7 mouse cellular contexts compared by ENCODE assay signal in the genomic region with DNA sequence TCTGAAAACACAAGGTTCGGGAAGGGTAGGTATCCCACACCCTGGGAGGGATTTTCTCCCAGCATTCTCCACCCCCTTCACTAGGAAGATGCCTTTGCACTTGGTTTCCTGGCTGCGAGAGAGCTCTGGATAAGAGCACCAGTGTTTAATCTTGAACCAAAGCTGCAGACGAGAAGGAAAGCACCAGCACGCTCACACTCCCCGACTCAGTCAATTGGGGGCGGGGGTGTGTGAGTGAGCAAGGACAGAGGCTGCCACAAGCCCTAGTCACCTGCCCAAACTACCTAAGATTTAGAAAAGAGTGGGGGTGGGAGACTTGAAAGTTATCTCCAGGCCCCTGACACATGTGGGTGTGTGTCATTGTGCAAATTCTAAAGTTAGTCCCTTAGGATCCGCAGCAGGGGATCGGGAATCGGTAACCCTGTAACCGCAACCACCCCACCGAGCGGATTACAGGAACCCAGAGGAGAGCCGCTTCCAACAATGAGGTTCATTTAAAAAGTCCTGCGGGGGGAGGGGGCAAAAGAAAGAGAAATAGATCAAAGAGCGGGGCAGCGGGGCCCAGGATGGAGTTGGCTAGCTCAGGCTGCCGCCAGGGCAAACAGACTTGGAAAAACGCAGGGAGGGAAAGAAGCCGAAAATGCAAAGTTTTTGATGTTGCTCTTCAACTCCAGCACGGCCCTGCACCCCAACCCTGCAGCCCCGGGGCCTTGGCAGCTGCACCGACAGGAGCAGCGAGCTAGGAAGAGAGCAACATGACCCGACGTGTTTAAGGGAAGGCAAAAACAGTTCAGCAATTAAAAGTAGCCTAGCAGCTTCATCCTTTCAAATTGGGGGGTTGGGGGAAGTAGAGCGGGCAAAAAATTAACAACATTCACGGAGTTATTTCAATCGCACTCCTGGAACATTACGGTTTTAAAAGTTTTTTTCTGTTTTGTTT. TPM values are rescaled to one million over a fixed set of nuclear protein-coding genes. Genes with fewer than 3 reads are reported as not detected.
DNase-seq lines count a peak whose midpoint lies in the region; ATAC-seq and TF ChIP-seq lines count a peak whose summit lies in the region.

No protein-coding gene starts in this region.

- H3K4me2 ChIP-seq in CH12.LX (ENCODE audit: insufficient read depth, low read depth, poor library complexity, severe bottlenecking), result peak overlapping the region; percentile 89; the same call in 1 of the 2 replicates
- H3K4me2 ChIP-seq in intestine, postnatal 0 days (replicated peaks; ENCODE audit: low read depth), result peak overlapping the region; percentile 90

- under 1% methylated on average over 29 of the region's 29 CpGs for WGBS in intestine, postnatal 0 days

- H3K9ac ChIP-seq in CH12.LX (ENCODE audit: insufficient read depth, low read depth), result peak overlapping the region; percentile 99
- H3K9ac ChIP-seq in intestine, postnatal 0 days (ENCODE audit: low read depth, low read length), result peak overlapping the region; percentile 93

- H3K36me3 ChIP-seq in CH12.LX (replicated peaks in 1 of 2; ENCODE audit: control insufficient read depth in 1 of 2, insufficient read depth in 1 of 2, low read length in 1 of 2), result peaks cover 21 to 36% of the 10 kb centered on the region in 2 experiments
- H3K36me3 ChIP-seq in intestine, postnatal 0 days (ENCODE audit: control insufficient read depth, insufficient read depth), result peaks cover 11% of the 10 kb centered on the region; the same call in 1 of the 2 replicates

- H3K4me1 ChIP-seq in CH12.LX (ENCODE audit: control insufficient read depth in 1 of 2, insufficient read depth in 2 of 2), result peaks cover 4 to 16% of the 10 kb centered on the region in 2 experiments; a peak in 3 of 4 replicates
- H3K4me1 ChIP-seq in intestine, postnatal 0 days (replicated peaks; ENCODE audit: control insufficient read depth, insufficient read depth, low read length), result no peaks in the 10 kb centered on the region

- DNase-seq in CH12.LX (ENCODE audit: extremely low read depth), result peak; percentile 55
- peak; percentile 66 for DNase-seq in adrenal gland, adult 2 months
- DNase-seq in gastrocnemius, postnatal 10 days, result peak; percentile 40
- peak; percentile 46 to 53 for DNase-seq in lung, adult 18-20 months
- DNase-seq in retina, postnatal 1 day, result peak; percentile 50
- no peak for DNase-seq in right cerebral cortex, postnatal 14 days

- no peaks in the 10 kb centered on the region for H3K27me3 ChIP-seq in CH12.LX (replicated peaks)
- no peaks in the 10 kb centered on the region for H3K27me3 ChIP-seq in intestine, postnatal 0 days (replicated peaks; ENCODE audit: control insufficient read depth, insufficient read depth, low read length)

- no peak for TF ChIP-seq RAD21 in CH12.LX (IDR thresholded peaks at IDR 0.05; ENCODE audit: low read depth, low read length)

- H3K9me3 ChIP-seq in CH12.LX (replicated peaks; ENCODE audit: low read length), result no peaks in the 10 kb centered on the region
- H3K9me3 ChIP-seq in intestine, postnatal 0 days (ENCODE audit: control insufficient read depth), result no peaks in the 10 kb centered on the region

- TF ChIP-seq POLR2A in CH12.LX (IDR thresholded peaks at IDR 0.05; ENCODE audit: low read depth, low read length), result no peak; the same call in 1 of the 2 replicates

- TF ChIP-seq CTCF in CH12.LX (conservative IDR thresholded peaks at IDR 0.05 in 1 of 2, IDR thresholded peaks at IDR 0.05 in 1 of 2; ENCODE audit: low read depth in 2 of 2, low read length in 2 of 2), result no peak
- no peak for TF ChIP-seq CTCF in intestine, postnatal 0 days (IDR thresholded peaks at IDR 0.05; ENCODE audit: low read depth)

- dilution Hi-C loops in CH12.LX (cut with MboI; ENCODE audit: extremely low pct_ligation_motif_present, extremely low pct_unique_long_range_greater_than_20kb, low sequenced_read_pairs), result no loop called here

- peak overlapping the region; percentile 80 for H3K27ac ChIP-seq in CH12.LX (ENCODE audit: insufficient read depth, low read depth)
- H3K27ac ChIP-seq in intestine, postnatal 0 days (ENCODE audit: low read depth, low read length), result peak overlapping the region; percentile 98

- peak overlapping the region; percentile 76 to 98 (median 94) for H3K4me3 ChIP-seq in CH12.LX (replicated peaks in 1 of 3; ENCODE audit: low read depth in 2 of 3, low read length in 2 of 3, poor library complexity in 1 of 3)
- peak overlapping the region; percentile 91 for H3K4me3 ChIP-seq in intestine, postnatal 0 days (ENCODE audit: low read depth, low read length)

- in situ Hi-C loops in CH12.LX (cut with MboI; ENCODE audit: low pct_ligation_motif_present, low pct_unique_long_range_greater_than_20kb, low sequenced_read_pairs), result loop anchor here (10.0 to 25.0 kb wide), 2 partner anchors 274 to 507 kb away; no protein-coding TSS in a partner anchor

- TF ChIP-seq EP300 in CH12.LX (IDR thresholded peaks at IDR 0.05; ENCODE audit: low read length), result no peak

- no peak for ATAC-seq in intestine, postnatal 0 days

- peaks cover 41% of the 10 kb centered on the region for H3K79me2 ChIP-seq in CH12.LX (replicated peaks; ENCODE audit: control insufficient read depth, extremely low read depth, insufficient read depth, poor library complexity, severe bottlenecking)

TF ChIP-seq in CH12.LX, 34 proteins besides CTCF, POLR2A, EP300 and RAD21:
- no peak for TF ChIP-seq PAX5 (IDR thresholded peaks at IDR 0.05; ENCODE audit: low read length)
- no peak for TF ChIP-seq NRF1 (IDR thresholded peaks at IDR 0.05; ENCODE audit: low read depth, low read length)
- no peak for TF ChIP-seq KAT2A (IDR thresholded peaks at IDR 0.05; ENCODE audit: insufficient replicate concordance, low read length)
- no peak for TF ChIP-seq SIN3A (IDR thresholded peaks at IDR 0.05; ENCODE audit: low read length)
- no peak for TF ChIP-seq MAFK (IDR thresholded peaks at IDR 0.05; ENCODE audit: insufficient replicate concordance, low read length)
- no peak for TF ChIP-seq POLR2AphosphoS2 (IDR thresholded peaks at IDR 0.05; ENCODE audit: low read depth, low read length)

RNA-seq across cellular contexts. Expression of gene Zfp36l1, which starts 1.4 kb away (rescaled TPM):
- total RNA-seq in CH12.LX (2012; rRNA removed) (42.3 and 50.7 TPM in 2 replicates), CH12.LX (2014; rRNA removed) (26.2 and 32.7 TPM in 2 replicates)
- 175 and 192 TPM in 2 replicates for polyA plus RNA-seq in CH12.LX (2012; ENCODE audit: insufficient read length, low read depth)
- total RNA-seq in adrenal gland, adult 2 months (2021), result 100 to 1,000 TPM; 191 to 215 TPM
- polyA plus RNA-seq in adrenal gland, adult 2 months (2012; rRNA removed), result 458 and 470 TPM in 2 replicates
- 10 to 100 TPM; 80.4 to 90.5 TPM for total RNA-seq in gastrocnemius, postnatal 10 days (2021)
- polyA plus RNA-seq in intestine, postnatal 0 days (2015; fragmentation: Nextera tagmentation; extraction: Ambion mirVana), result 77.9 and 80.7 TPM in 2 replicates
